Mouse (Mus musculus): ENCODE data around the gene Sptan1. TPM values are rescaled to one million over a fixed set of nuclear protein-coding genes. Genes with fewer than 3 reads are reported as not detected.

Gene Sptan1
- total and polyA plus RNA-seq, 3 experiments = 77.0 to 206 (median 192) TPM

Small RNA genes lying within 50 kb of the gene (microRNA-seq; reads per million reads assigned to microRNA genes)
- 0 reads per million in 2 experiments for gene Mir6997

Other genes with a start within 250 kb of the Sptan1 start
- not detected for gene Gm13420, start 213.9 kb upstream of the Sptan1 start, total RNA-seq (2021)
- gene Gm13420, start 213.9 kb upstream of the Sptan1 start, polyA plus RNA-seq (2012; rRNA removed) = 0.16 TPM in 1 of 2 replicates, not detected in the other
- gene Gm13547, start 206.2 kb upstream of the Sptan1 start, total RNA-seq (2021) = not detected
- gene Gm13547, start 206.2 kb upstream of the Sptan1 start, polyA plus RNA-seq (2012; rRNA removed) = not detected in 2 replicates
- gene Coq4, start 178.1 kb upstream of the Sptan1 start, total RNA-seq (2021) = 10 to 100 TPM; 20.2 to 21.6 TPM
- gene Coq4, start 178.1 kb upstream of the Sptan1 start, polyA plus RNA-seq (2012; rRNA removed) = 191 and 216 TPM in 2 replicates
- 10 to 100 TPM; 39.3 to 42.8 TPM for gene Trub2, start 177.1 kb upstream of the Sptan1 start, total RNA-seq (2021)
- 25.6 and 30.7 TPM in 2 replicates for gene Trub2, start 177.1 kb upstream of the Sptan1 start, polyA plus RNA-seq (2012; rRNA removed)
- 10 to 100 TPM; 34.6 to 39.4 TPM for gene Slc27a4, start 162.9 kb upstream of the Sptan1 start, total RNA-seq (2021)
- gene Slc27a4, start 162.9 kb upstream of the Sptan1 start, polyA plus RNA-seq (2012; rRNA removed) = 40.2 and 49.0 TPM in 2 replicates
- 10 to 100 TPM; 34.0 to 42.8 TPM for gene Urm1, start 145.5 kb upstream of the Sptan1 start, total RNA-seq (2021)
- gene Urm1, start 145.5 kb upstream of the Sptan1 start, polyA plus RNA-seq (2012; rRNA removed) = 58.9 and 62.1 TPM in 2 replicates
- 10 to 100 TPM in 1 of 2 experiments, 1 to 10 TPM in 1; 5.3 to 19.1 TPM for gene Cercam, start 96.4 kb upstream of the Sptan1 start, total RNA-seq (2021)
- gene Cercam, start 96.4 kb upstream of the Sptan1 start, polyA plus RNA-seq (2012; rRNA removed) = 25.3 and 26.6 TPM in 2 replicates
- 10 to 100 TPM; 32.8 to 35.7 TPM for gene Odf2, start 76.3 kb upstream of the Sptan1 start, total RNA-seq (2021)
- 27.8 and 29.6 TPM in 2 replicates for gene Odf2, start 76.3 kb upstream of the Sptan1 start, polyA plus RNA-seq (2012; rRNA removed)
- gene Gle1, start 30.1 kb upstream of the Sptan1 start, total RNA-seq (2021) = 10 to 100 TPM; 33.0 to 33.5 TPM
- 9.5 and 12.2 TPM in 2 replicates for gene Gle1, start 30.1 kb upstream of the Sptan1 start, polyA plus RNA-seq (2012; rRNA removed)
- gene Wdr34, start 83.3 kb downstream of the Sptan1 start, total RNA-seq (2021) = 10 to 100 TPM; 14.7 to 22.0 TPM
- 59.2 and 62.5 TPM in 2 replicates for gene Wdr34, start 83.3 kb downstream of the Sptan1 start, polyA plus RNA-seq (2012; rRNA removed)
- 100 to 1,000 TPM; 202 to 236 TPM for gene Set, start 91.8 kb downstream of the Sptan1 start, total RNA-seq (2021)
- gene Set, start 91.8 kb downstream of the Sptan1 start, polyA plus RNA-seq (2012; rRNA removed) = 94.3 and 101 TPM in 2 replicates
- gene Pkn3, start 112.1 kb downstream of the Sptan1 start, total RNA-seq (2021) = 1 to 10 TPM; 4.7 to 6.2 TPM
- gene Pkn3, start 112.1 kb downstream of the Sptan1 start, polyA plus RNA-seq (2012; rRNA removed) = 5.5 and 8.8 TPM in 2 replicates
- gene Zdhhc12, start 128.1 kb downstream of the Sptan1 start, total RNA-seq (2021) = 10 to 100 TPM; 16.2 to 18.9 TPM
- gene Zdhhc12, start 128.1 kb downstream of the Sptan1 start, polyA plus RNA-seq (2012; rRNA removed) = 120 and 123 TPM in 2 replicates
- 10 to 100 TPM; 35.0 to 40.2 TPM for gene Zer1, start 159.0 kb downstream of the Sptan1 start, total RNA-seq (2021)
- 91.0 and 95.5 TPM in 2 replicates for gene Zer1, start 159.0 kb downstream of the Sptan1 start, polyA plus RNA-seq (2012; rRNA removed)
- gene Tbc1d13, start 168.2 kb downstream of the Sptan1 start, total RNA-seq (2021) = 10 to 100 TPM; 47.8 to 55.2 TPM
- gene Tbc1d13, start 168.2 kb downstream of the Sptan1 start, polyA plus RNA-seq (2012; rRNA removed) = 60.2 and 69.7 TPM in 2 replicates
- 10 to 100 TPM; 29.2 to 42.5 TPM for gene Endog, start 205.9 kb downstream of the Sptan1 start, total RNA-seq (2021)
- gene Endog, start 205.9 kb downstream of the Sptan1 start, polyA plus RNA-seq (2012; rRNA removed) = 134 and 158 TPM in 2 replicates
- 10 to 100 TPM; 18.7 to 23.6 TPM for gene Spout1, start 212.9 kb downstream of the Sptan1 start, total RNA-seq (2021)
- 28.5 and 36.4 TPM in 2 replicates for gene Spout1, start 212.9 kb downstream of the Sptan1 start, polyA plus RNA-seq (2012; rRNA removed)
- 10 to 100 TPM; 22.1 to 23.9 TPM for gene Kyat1, start 240.3 kb downstream of the Sptan1 start, total RNA-seq (2021)
- 28.7 and 37.3 TPM in 2 replicates for gene Kyat1, start 240.3 kb downstream of the Sptan1 start, polyA plus RNA-seq (2012; rRNA removed)

Measured in adrenal gland, adult 2 months (tissue).